Mouse (Mus musculus): ENCODE data around the gene Cbl. TPM values are rescaled to one million over a fixed set of nuclear protein-coding genes. Genes with fewer than 3 reads are reported as not detected.

The Cbl gene
- polyA plus RNA-seq, 1 experiment: 279 TPM

GRCm38 (mm10) chr9:44234479-44235427 lies 904 bp upstream of the Cbl start:
- peaks cover 7% of the 10 kb centered on the region for H3K4me1 ChIP-seq (ENCODE audit: control insufficient read depth, insufficient read depth, low read length)
- peak overlapping the region; percentile 97 for H3K4me3 ChIP-seq (ENCODE audit: insufficient read depth, low read depth, low read length)
- WGBS: 20% methylated on average over 19 of the region's 19 CpGs
- H3K27ac ChIP-seq (ENCODE audit: insufficient read depth, low read depth, low read length): peak overlapping the region; percentile 43; the same call in 1 of the 2 replicates
- TF ChIP-seq POLR2A (IDR thresholded peaks at IDR 0.05; ENCODE audit: insufficient read depth, low read depth, low read length) (no peak), CTCF (IDR thresholded peaks at IDR 0.05; ENCODE audit: insufficient read depth, low read depth, low read length) (no peak)

DNA sequence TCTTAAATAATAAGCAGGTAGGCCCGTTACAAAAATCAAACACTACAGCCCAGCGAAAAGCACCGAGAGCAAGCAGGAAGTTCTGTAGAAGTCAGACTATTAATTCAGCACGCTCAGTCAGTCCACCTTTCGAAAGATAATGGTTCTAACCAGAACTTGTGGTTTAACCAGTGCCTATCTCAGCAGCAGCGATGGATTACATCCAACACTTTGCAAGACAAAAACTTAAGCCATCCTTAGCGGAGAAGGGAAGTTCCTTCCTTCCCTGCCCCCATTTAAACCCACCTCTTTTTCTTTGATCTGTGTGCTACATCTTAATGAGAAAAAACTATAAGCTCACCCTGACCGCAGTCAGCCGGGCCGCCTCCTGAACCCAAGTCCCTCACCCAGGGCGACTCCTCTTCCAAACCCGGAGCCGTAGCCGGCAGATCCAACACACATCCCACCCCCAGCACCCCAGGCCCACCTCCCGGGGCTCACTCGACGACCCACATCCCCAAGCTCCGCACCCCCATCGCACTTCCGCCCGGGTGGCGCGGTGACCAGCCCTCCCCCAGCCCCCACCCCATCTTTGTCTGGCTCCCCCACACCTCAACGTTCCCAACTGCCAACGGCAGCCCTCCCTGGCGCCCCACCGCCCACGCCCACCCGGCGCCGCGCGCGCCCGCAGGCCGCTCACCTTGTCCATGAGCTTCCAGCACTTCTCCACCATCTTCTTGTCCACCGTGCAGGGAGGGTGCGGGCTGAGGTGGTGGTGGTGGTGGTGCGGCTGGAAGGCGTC lies 638 bp downstream of the Cbl start:
- peaks cover 7% of the 10 kb centered on the region for H3K4me1 ChIP-seq (ENCODE audit: control insufficient read depth, insufficient read depth, low read length)
- no peak for TF ChIP-seq POLR2A (IDR thresholded peaks at IDR 0.05; ENCODE audit: insufficient read depth, low read depth, low read length)
- TF ChIP-seq CTCF (IDR thresholded peaks at IDR 0.05; ENCODE audit: insufficient read depth, low read depth, low read length): no peak
- WGBS: under 1% methylated on average over 34 of the region's 40 CpGs
- peak overlapping the region; percentile 87 for H3K27ac ChIP-seq (ENCODE audit: insufficient read depth, low read depth, low read length)
- H3K4me3 ChIP-seq (ENCODE audit: insufficient read depth, low read depth, low read length): peak overlapping the region; percentile 97

DNA sequence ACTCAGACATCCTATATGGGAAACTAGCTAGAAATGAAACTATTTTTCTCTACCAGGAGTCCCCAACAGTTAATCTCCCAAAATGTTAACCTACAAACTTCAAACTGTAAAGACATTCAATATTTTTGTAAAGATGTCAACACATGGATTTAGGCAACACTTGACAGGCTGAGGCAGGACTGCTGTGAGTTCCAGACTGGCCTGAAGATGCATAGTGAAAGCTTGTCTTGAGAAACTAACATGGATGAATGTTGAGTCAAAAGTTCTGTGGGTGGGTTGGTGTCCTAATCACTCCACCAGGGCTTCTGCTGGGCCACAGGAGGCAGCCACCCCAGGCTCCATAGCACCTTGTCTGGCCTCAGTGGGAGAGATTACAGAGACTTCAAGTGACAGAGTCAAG lies 2.2 kb downstream of the Cbl start:
- Histone ChIP-seq H3K4me3 (ENCODE audit: insufficient read depth, low read depth, low read length) (no peak overlapping the region), H3K4me1 (ENCODE audit: control insufficient read depth, insufficient read depth, low read length) (peaks cover 7% of the 10 kb centered on the region), H3K27ac (ENCODE audit: insufficient read depth, low read depth, low read length) (no peak overlapping the region)
- TF ChIP-seq POLR2A (IDR thresholded peaks at IDR 0.05; ENCODE audit: insufficient read depth, low read depth, low read length) (no peak), CTCF (IDR thresholded peaks at IDR 0.05; ENCODE audit: insufficient read depth, low read depth, low read length) (no peak)

- H3K27ac ChIP-seq (ENCODE audit: insufficient read depth, low read depth, low read length): peak overlapping the region; percentile 83
- H3K4me3 ChIP-seq (ENCODE audit: insufficient read depth, low read depth, low read length): no peak overlapping the region
- peaks cover 6% of the 10 kb centered on the region for H3K4me1 ChIP-seq (ENCODE audit: control insufficient read depth, insufficient read depth, low read length)
- WGBS: 9% methylated on average over 6 of the region's 6 CpGs
- no peak for TF ChIP-seq POLR2A (IDR thresholded peaks at IDR 0.05; ENCODE audit: insufficient read depth, low read depth, low read length)
- no peak for TF ChIP-seq CTCF (IDR thresholded peaks at IDR 0.05; ENCODE audit: insufficient read depth, low read depth, low read length)
Observed at GRCm38 (mm10) chr9:44225993-44226392, 7.9 kb downstream of the Cbl start.

DNA sequence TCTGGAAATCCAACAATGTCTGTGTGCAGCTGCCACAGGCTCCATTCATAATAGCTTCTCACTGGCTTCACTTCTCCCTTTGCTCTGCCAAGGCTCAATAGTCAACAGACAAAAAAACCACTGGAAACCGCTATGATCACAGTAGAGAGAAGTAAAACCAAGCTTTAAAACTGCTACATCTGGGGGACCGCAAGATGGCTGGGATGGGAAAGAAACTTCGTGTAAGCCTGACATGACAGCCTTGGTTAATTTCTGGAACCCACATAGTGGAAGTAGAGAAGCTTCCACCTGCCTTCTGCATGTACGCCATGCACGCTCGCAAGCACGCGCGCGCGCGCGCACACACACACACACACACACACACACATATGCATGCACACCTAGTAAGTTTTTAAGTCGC lies 20.3 kb downstream of the Cbl start:
- Histone ChIP-seq H3K27ac (ENCODE audit: insufficient read depth, low read depth, low read length) (no peak overlapping the region), H3K4me1 (ENCODE audit: control insufficient read depth, insufficient read depth, low read length) (peaks cover 2% of the 10 kb centered on the region), H3K4me3 (ENCODE audit: insufficient read depth, low read depth, low read length) (no peak overlapping the region)
- TF ChIP-seq CTCF (IDR thresholded peaks at IDR 0.05; ENCODE audit: insufficient read depth, low read depth, low read length) (no peak), POLR2A (IDR thresholded peaks at IDR 0.05; ENCODE audit: insufficient read depth, low read depth, low read length) (no peak)
- 80% methylated on average over 14 of the region's 14 CpGs for WGBS

DNA sequence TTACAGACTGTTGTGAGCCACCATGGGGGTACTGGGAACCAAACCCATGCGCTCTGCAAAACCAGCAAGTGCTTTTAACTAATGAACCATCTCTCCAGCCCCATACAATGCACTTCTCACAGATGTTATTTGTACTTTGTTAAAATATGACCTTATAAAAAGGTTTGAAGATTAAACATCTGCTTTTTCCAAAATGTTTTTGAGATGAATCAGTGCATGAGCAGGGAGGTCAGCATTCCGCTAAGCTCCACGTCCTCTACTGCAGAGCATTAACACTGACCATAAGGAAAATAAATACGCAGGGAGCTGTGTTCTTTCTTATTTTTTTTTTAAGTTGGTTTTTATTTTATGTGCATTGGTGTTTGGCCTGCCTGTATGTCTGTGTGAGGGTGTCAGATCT lies 21.4 kb downstream of the Cbl start:
- TF ChIP-seq CTCF (IDR thresholded peaks at IDR 0.05; ENCODE audit: insufficient read depth, low read depth, low read length) (no peak), POLR2A (IDR thresholded peaks at IDR 0.05; ENCODE audit: insufficient read depth, low read depth, low read length) (no peak)

DNA sequence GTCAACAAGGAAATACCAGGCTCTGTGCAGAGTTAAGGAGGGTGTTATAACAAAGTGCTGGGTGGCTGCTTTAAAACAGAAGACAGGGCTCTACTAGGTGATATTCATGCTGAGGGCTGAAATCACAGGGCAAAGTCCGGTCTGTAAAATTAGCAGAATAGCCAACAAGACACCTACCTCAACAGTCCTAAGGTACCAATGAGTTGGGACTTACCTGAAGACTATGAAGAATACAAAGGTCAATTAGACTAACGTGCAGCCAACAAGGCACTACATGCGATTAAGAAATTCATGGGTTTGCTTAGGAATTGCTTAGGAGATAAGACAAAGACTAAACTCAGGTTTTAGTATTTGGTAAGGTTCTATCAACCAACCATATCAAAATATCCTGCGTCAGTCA lies 24.4 kb downstream of the Cbl start:
- 96% methylated on average over 4 of the region's 4 CpGs for WGBS

More for the DNA sequence above, 21.4 kb downstream of the Cbl start:
- Histone ChIP-seq H3K27ac (ENCODE audit: insufficient read depth, low read depth, low read length) (no peak overlapping the region), H3K4me1 (ENCODE audit: control insufficient read depth, insufficient read depth, low read length) (peaks cover 2% of the 10 kb centered on the region), H3K4me3 (ENCODE audit: insufficient read depth, low read depth, low read length) (no peak overlapping the region)
- WGBS: 93% methylated on average over 4 of the region's 4 CpGs

GRCm38 (mm10) chr9:44207840-44208239 lies 26.0 kb downstream of the Cbl start:
- H3K4me3 ChIP-seq (ENCODE audit: insufficient read depth, low read depth, low read length): no peak overlapping the region
- TF ChIP-seq POLR2A (IDR thresholded peaks at IDR 0.05; ENCODE audit: insufficient read depth, low read depth, low read length) (no peak), CTCF (IDR thresholded peaks at IDR 0.05; ENCODE audit: insufficient read depth, low read depth, low read length) (no peak)
- 95% methylated on average over 2 of the region's 2 CpGs for WGBS
- H3K4me1 ChIP-seq (ENCODE audit: control insufficient read depth, insufficient read depth, low read length): no peaks in the 10 kb centered on the region
- no peak overlapping the region for H3K27ac ChIP-seq (ENCODE audit: insufficient read depth, low read depth, low read length)

More for the DNA sequence above, 24.4 kb downstream of the Cbl start:
- peaks cover 2% of the 10 kb centered on the region for H3K4me1 ChIP-seq (ENCODE audit: control insufficient read depth, insufficient read depth, low read length)
- H3K4me3 ChIP-seq (ENCODE audit: insufficient read depth, low read depth, low read length): no peak overlapping the region
- no peak overlapping the region for H3K27ac ChIP-seq (ENCODE audit: insufficient read depth, low read depth, low read length)
- TF ChIP-seq CTCF (IDR thresholded peaks at IDR 0.05; ENCODE audit: insufficient read depth, low read depth, low read length): no peak
- TF ChIP-seq POLR2A (IDR thresholded peaks at IDR 0.05; ENCODE audit: insufficient read depth, low read depth, low read length): no peak

DNA sequence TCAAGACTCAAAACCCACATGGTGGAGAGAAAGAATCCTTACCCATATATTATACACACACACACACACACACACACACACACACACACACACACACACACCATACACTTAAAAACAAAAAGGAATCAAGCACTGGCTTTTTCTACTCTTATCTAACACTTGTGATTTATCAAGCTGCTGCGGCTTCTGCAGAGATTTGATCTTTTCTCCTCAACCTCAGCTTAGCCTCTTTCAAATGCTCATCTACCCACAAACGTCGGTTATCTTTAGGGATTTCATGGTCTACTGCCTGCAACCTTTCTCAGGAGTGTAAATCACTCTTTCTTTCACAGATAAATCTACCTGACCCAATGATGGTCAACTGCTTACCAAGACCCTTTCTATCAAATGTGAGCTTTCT lies 33.4 kb downstream of the Cbl start:
- Histone ChIP-seq H3K4me1 (ENCODE audit: control insufficient read depth, insufficient read depth, low read length) (no peaks in the 10 kb centered on the region), H3K27ac (ENCODE audit: insufficient read depth, low read depth, low read length) (no peak overlapping the region), H3K4me3 (ENCODE audit: insufficient read depth, low read depth, low read length) (no peak overlapping the region)
- TF ChIP-seq POLR2A (IDR thresholded peaks at IDR 0.05; ENCODE audit: insufficient read depth, low read depth, low read length): no peak
- TF ChIP-seq CTCF (IDR thresholded peaks at IDR 0.05; ENCODE audit: insufficient read depth, low read depth, low read length): no peak
- 87% methylated on average over 3 of the region's 3 CpGs for WGBS

Data from olfactory bulb, adult 2 months (tissue).